Mouse (Mus musculus): ENCODE measurements around the gene Plekhg6.
A peak's percentile ranks its signal among the peaks of the same experiment; 100 is the strongest.

The Plekhg6 gene

GRCm38 (mm10) chr6:125380372-125381360, at the start of gene Plekhg6:
Gene Plekhg6, minus strand, starts transcription at chr6:125380793.
- peak; percentile 70 for DNase-seq

GRCm38 (mm10) chr6:125429741-125430140, 49.1 kb upstream of the Plekhg6 start:
- no peak for DNase-seq

GRCm38 (mm10) chr6:125426383-125427360, 46.1 kb upstream of the Plekhg6 start:
- peak; percentile 79 for DNase-seq

GRCm38 (mm10) chr6:125425205-125426090, 44.9 kb upstream of the Plekhg6 start:
- no peak for DNase-seq

- no peak for DNase-seq
Observed at GRCm38 (mm10) chr6:125424156-125424555, 43.6 kb upstream of the Plekhg6 start.

GRCm38 (mm10) chr6:125423507-125423906, 42.9 kb upstream of the Plekhg6 start:
- DNase-seq, result no peak

- DNase-seq, result no peak
Observed at GRCm38 (mm10) chr6:125423099-125423498, 42.5 kb upstream of the Plekhg6 start.

- DNase-seq, result peak; percentile 62
Observed at GRCm38 (mm10) chr6:125422051-125422822, 41.6 kb upstream of the Plekhg6 start.

- no peak for DNase-seq
Observed at GRCm38 (mm10) chr6:125420458-125421063, 40.0 kb upstream of the Plekhg6 start.

- DNase-seq, result peak; percentile 70
Observed at GRCm38 (mm10) chr6:125418744-125419143, 38.2 kb upstream of the Plekhg6 start.

- DNase-seq, result no peak
Observed at GRCm38 (mm10) chr6:125413326-125413725, 32.7 kb upstream of the Plekhg6 start.

- no peak for DNase-seq
Observed at GRCm38 (mm10) chr6:125411661-125412060, 31.1 kb upstream of the Plekhg6 start.

- no peak for DNase-seq
Observed at GRCm38 (mm10) chr6:125410995-125411547, 30.5 kb upstream of the Plekhg6 start.

GRCm38 (mm10) chr6:125410551-125410950, 30.0 kb upstream of the Plekhg6 start:
- DNase-seq, result no peak

GRCm38 (mm10) chr6:125407657-125408056, 27.1 kb upstream of the Plekhg6 start:
- no peak for DNase-seq

- no peak for DNase-seq
Observed at GRCm38 (mm10) chr6:125407224-125407623, 26.6 kb upstream of the Plekhg6 start.

- DNase-seq, result no peak
Observed at GRCm38 (mm10) chr6:125405461-125406382, 25.1 kb upstream of the Plekhg6 start.

- DNase-seq, result no peak
Observed at GRCm38 (mm10) chr6:125389853-125390252, 9.3 kb upstream of the Plekhg6 start.

GRCm38 (mm10) chr6:125386080-125386479, 5.5 kb upstream of the Plekhg6 start:
- DNase-seq, result no peak
